ENCODE assay signal across 19 mouse cellular contexts in genomic region chr5:127990826-127991225, GRCm38 (mm10).
DNase-seq lines count a peak whose midpoint lies in the region; ATAC-seq lines count a peak whose summit lies in the region.
"Had no signal": no experiment of that assay in that cellular context is flagged by ENCODE, and none has a peak within 500 bp of the region (broad histone marks: within the 10 kb centered on the region; RNA-seq: fewer than 3 reads in every experiment).

No protein-coding gene starts in this region.

- ATAC-seq in frontal cortex, adult (ENCODE audit: low TSS enrichment), result peak; percentile 84; the same call in 1 of the 2 replicates
- ATAC-seq in monocyte, adult 5-6 weeks (replicated peaks; ENCODE audit: insufficient number of reproducible peaks, low FRiP score, low TSS enrichment, poor library complexity, severe bottlenecking), result no peak
- ATAC-seq: activated CD4-positive, CD25-positive, alpha-beta regulatory T cell, adult 4 months; forebrain, embryonic 14.5 days; midbrain, embryonic 13.5 days had no signal

- no peak for DNase-seq in frontal cortex, postnatal 14 days (ENCODE audit: low spot score in 2 of 2)
- peak; percentile 70 for DNase-seq in brain, adult 2 months (ENCODE audit: low read depth, low spot score)
- peak; percentile 46 to 67 for DNase-seq in left cerebral cortex, postnatal 14 days (ENCODE audit: low spot score in 2 of 2)
- peak; percentile 24 for DNase-seq in right cerebral cortex, postnatal 25 days
- DNase-seq in thymus, postnatal 10 days (ENCODE audit: low spot score in 2 of 2), result no peak
- DNase-seq: adrenal gland, adult 8-10 months; cerebellum, adult 2 months; gastrocnemius, postnatal 25 days; heart, postnatal 36 days; kidney, adult 8-10 months; kidney, postnatal 14 days; liver; lung, postnatal 36 days; thymus, postnatal 36 days had no signal

- intact Hi-C loops in left cerebral cortex, postnatal 14 days (cut with DNase I), result loop anchor here (5.0 kb wide), 1 partner anchor 34 kb away; no protein-coding TSS in a partner anchor

Comparison
In these comparisons a context has a peak if more than half of its experiments do, and no peak if none do; other contexts are left out.
1. DNase-seq: peak in brain, adult 2 months (single experiment), left cerebral cortex, postnatal 14 days (2 of 2) and right cerebral cortex, postnatal 25 days (single experiment); none in frontal cortex, postnatal 14 days (0 of 2) and thymus, postnatal 10 days (0 of 2).